Mouse (Mus musculus): Measurements from ENCODE around the gene Lingo2. TPM values are rescaled to one million over a fixed set of nuclear protein-coding genes. Genes with fewer than 3 reads are reported as not detected.

Lingo2 gene
- polyA plus RNA-seq, 1 experiment from 2014 or later: 44.5 TPM

GRCm38 (mm10) chr4:35885591-35886542 lies 1065.7 kb downstream of the Lingo2 start:
- H3K27me3 ChIP-seq: no peaks in the 10 kb centered on the region
- peak; percentile 86 for ATAC-seq (ENCODE audit: low read depth)

GRCm38 (mm10) chr4:35884946-35885460 lies 1066.5 kb downstream of the Lingo2 start:
- H3K4me1 ChIP-seq (replicated peaks): peaks cover 8% of the 10 kb centered on the region
- H3K36me3 ChIP-seq: no peaks in the 10 kb centered on the region
- H3K9me3 ChIP-seq: no peaks in the 10 kb centered on the region
- WGBS: 59% methylated on average over 3 of the region's 3 CpGs
- no peaks in the 10 kb centered on the region for H3K27me3 ChIP-seq
- no peak overlapping the region for H3K4me2 ChIP-seq
- no peak overlapping the region for H3K9ac ChIP-seq
- ATAC-seq (ENCODE audit: low read depth): no peak
- no peak overlapping the region for H3K4me3 ChIP-seq
- no peak overlapping the region for H3K27ac ChIP-seq (replicated peaks)

More at GRCm38 (mm10) chr4:35885591-35886542, 1065.7 kb downstream of the Lingo2 start:
- Histone ChIP-seq H3K4me2 (no peak overlapping the region), H3K36me3 (no peaks in the 10 kb centered on the region), H3K4me3 (no peak overlapping the region), H3K27ac (replicated peaks) (no peak overlapping the region), H3K9me3 (no peaks in the 10 kb centered on the region), H3K4me1 (replicated peaks) (peaks cover 8% of the 10 kb centered on the region), H3K9ac (no peak overlapping the region)
- WGBS: 23% methylated on average over 5 of the region's 5 CpGs

GRCm38 (mm10) chr4:35846518-35846917 lies 1105.0 kb downstream of the Lingo2 start:
- H3K9ac ChIP-seq: no peak overlapping the region
- H3K27ac ChIP-seq (replicated peaks): no peak overlapping the region
- H3K4me1 ChIP-seq (replicated peaks): peaks cover 23% of the 10 kb centered on the region
- no peak overlapping the region for H3K4me2 ChIP-seq
- H3K36me3 ChIP-seq: no peaks in the 10 kb centered on the region
- no peak overlapping the region for H3K4me3 ChIP-seq
- no peak for ATAC-seq (ENCODE audit: low read depth)
- WGBS: 85% methylated on average over 1 of the region's 1 CpGs
- no peaks in the 10 kb centered on the region for H3K27me3 ChIP-seq
- no peaks in the 10 kb centered on the region for H3K9me3 ChIP-seq

GRCm38 (mm10) chr4:35845140-35845539 lies 1106.4 kb downstream of the Lingo2 start:
- H3K27ac ChIP-seq (replicated peaks): peak overlapping the region; percentile 90
- no peaks in the 10 kb centered on the region for H3K9me3 ChIP-seq
- ATAC-seq (ENCODE audit: low read depth): peak; percentile 92
- H3K36me3 ChIP-seq: no peaks in the 10 kb centered on the region
- H3K4me1 ChIP-seq (replicated peaks): peaks cover 23% of the 10 kb centered on the region
- H3K4me3 ChIP-seq: peak overlapping the region; percentile 24
- 0 out of 2 replicates have a peak overlapping the region, but pooled peaks have one; percentile 49 for H3K9ac ChIP-seq
- WGBS: 31% methylated on average over 7 of the region's 7 CpGs
- H3K4me2 ChIP-seq: peak overlapping the region; percentile 36
- H3K27me3 ChIP-seq: no peaks in the 10 kb centered on the region

- ATAC-seq (ENCODE audit: low read depth): peak; percentile 74
- peak overlapping the region; percentile 90 for H3K27ac ChIP-seq (replicated peaks)
- H3K27me3 ChIP-seq: no peaks in the 10 kb centered on the region
- peak overlapping the region; percentile 36 for H3K4me2 ChIP-seq
- no peaks in the 10 kb centered on the region for H3K36me3 ChIP-seq
- peak overlapping the region; percentile 24; the same call in 1 of the 2 replicates for H3K4me3 ChIP-seq
- WGBS: 51% methylated on average over 6 of the region's 6 CpGs
- no peaks in the 10 kb centered on the region for H3K9me3 ChIP-seq
- H3K9ac ChIP-seq: 0 out of 2 replicates have a peak overlapping the region, but pooled peaks have one; percentile 49
- peaks cover 23% of the 10 kb centered on the region for H3K4me1 ChIP-seq (replicated peaks)
These were observed 1107.0 kb downstream of the Lingo2 start for GRCm38 (mm10) chr4:35844518-35844917.

GRCm38 (mm10) chr4:35823322-35823870 lies 1128.2 kb downstream of the Lingo2 start:
- Histone ChIP-seq H3K9me3 (no peaks in the 10 kb centered on the region), H3K27me3 (no peaks in the 10 kb centered on the region), H3K4me2 (no peak overlapping the region), H3K36me3 (no peaks in the 10 kb centered on the region), H3K4me3 (no peak overlapping the region), H3K27ac (replicated peaks) (no peak overlapping the region), H3K9ac (no peak overlapping the region), H3K4me1 (replicated peaks) (no peaks in the 10 kb centered on the region)
- WGBS: 82% methylated on average over 7 of the region's 7 CpGs
- no peak for ATAC-seq (ENCODE audit: low read depth)

GRCm38 (mm10) chr4:35820701-35821100 lies 1130.8 kb downstream of the Lingo2 start:
- no peaks in the 10 kb centered on the region for H3K27me3 ChIP-seq
- H3K27ac ChIP-seq (replicated peaks): no peak overlapping the region
- no peaks in the 10 kb centered on the region for H3K9me3 ChIP-seq
- H3K9ac ChIP-seq: no peak overlapping the region
- no peak for ATAC-seq (ENCODE audit: low read depth)
- H3K4me1 ChIP-seq (replicated peaks): peaks cover 4% of the 10 kb centered on the region; the same call in 1 of the 2 replicates
- 79% methylated on average over 1 of the region's 1 CpGs for WGBS
- no peak overlapping the region for H3K4me3 ChIP-seq
- H3K4me2 ChIP-seq: no peak overlapping the region
- no peaks in the 10 kb centered on the region for H3K36me3 ChIP-seq

GRCm38 (mm10) chr4:35814698-35815097 lies 1136.8 kb downstream of the Lingo2 start:
- Histone ChIP-seq H3K36me3 (no peaks in the 10 kb centered on the region), H3K4me1 (replicated peaks) (peaks cover 4% of the 10 kb centered on the region; the same call in 1 of the 2 replicates), H3K27me3 (no peaks in the 10 kb centered on the region), H3K4me3 (no peak overlapping the region), H3K9me3 (no peaks in the 10 kb centered on the region), H3K4me2 (no peak overlapping the region), H3K27ac (replicated peaks) (no peak overlapping the region), H3K9ac (no peak overlapping the region)
- no peak for ATAC-seq (ENCODE audit: low read depth)
- WGBS: 90% methylated on average over 1 of the region's 1 CpGs

GRCm38 (mm10) chr4:35807497-35808210 lies 1143.9 kb downstream of the Lingo2 start:
- Histone ChIP-seq H3K4me3 (no peak overlapping the region), H3K36me3 (no peaks in the 10 kb centered on the region), H3K27ac (replicated peaks) (0 out of 2 replicates have a peak overlapping the region, but pooled peaks have one; percentile 13), H3K9ac (no peak overlapping the region), H3K4me2 (no peak overlapping the region), H3K4me1 (replicated peaks) (peaks cover 8% of the 10 kb centered on the region), H3K27me3 (no peaks in the 10 kb centered on the region), H3K9me3 (no peaks in the 10 kb centered on the region)
- 33% methylated on average over 6 of the region's 6 CpGs for WGBS
- ATAC-seq (ENCODE audit: low read depth): peak; percentile 43; the same call in 1 of the 2 replicates

- Histone ChIP-seq H3K4me2 (no peak overlapping the region), H3K27me3 (no peaks in the 10 kb centered on the region), H3K36me3 (no peaks in the 10 kb centered on the region), H3K9me3 (no peaks in the 10 kb centered on the region), H3K9ac (no peak overlapping the region), H3K27ac (replicated peaks) (no peak overlapping the region), H3K4me3 (no peak overlapping the region), H3K4me1 (replicated peaks) (peaks cover 8% of the 10 kb centered on the region)
- no peak for ATAC-seq (ENCODE audit: low read depth)
- 86% methylated on average over 2 of the region's 2 CpGs for WGBS
These were observed 1144.6 kb downstream of the Lingo2 start for GRCm38 (mm10) chr4:35806881-35807464.

GRCm38 (mm10) chr4:35784255-35784921 lies 1167.2 kb downstream of the Lingo2 start:
- Histone ChIP-seq H3K4me2 (no peak overlapping the region), H3K27me3 (no peaks in the 10 kb centered on the region), H3K4me1 (replicated peaks) (no peaks in the 10 kb centered on the region), H3K27ac (replicated peaks) (no peak overlapping the region), H3K9me3 (no peaks in the 10 kb centered on the region), H3K9ac (no peak overlapping the region), H3K36me3 (no peaks in the 10 kb centered on the region), H3K4me3 (no peak overlapping the region)
- WGBS: 85% methylated on average over 5 of the region's 5 CpGs
- no peak for ATAC-seq (ENCODE audit: low read depth)

Data from neural tube, embryonic 13.5 days (tissue).